Mouse (Mus musculus) adrenal gland, adult 18-20 months (tissue): ENCODE measurements around the gene Adgrl1. TPM values are rescaled to one million over a fixed set of nuclear protein-coding genes. Genes with fewer than 3 reads are reported as not detected.
"Not testable (repeated sequence)": the region's sequence is repeated elsewhere in the genome, so short reads cannot be mapped to it uniquely, and the experiment has no call there.

ENCODE experiments used
- DNase-seq, 2 experiments: peaks; one replicate each; pipeline ENCODE4 v3.0.0; 2021 to 2022; ENCODE audit warnings: low spot score in 2 of 2
- microRNA-seq, 2 experiments: library from miRNA; unstranded; fragments of <30 nt; microRNA quantifications; one replicate each; pipeline ENCODE4 v1.2.0; 2021; ENCODE audit warnings: borderline number of aligned reads in 2 of 2
- total RNA-seq, 2 experiments: library from RNA; stranded (reverse); gene quantifications; 1 replicate in 1 of 2; 2 replicates in 1 of 2; pipeline ENCODE4 v1.2.3; 2021

The Adgrl1 gene
- total RNA-seq, 2 experiments from 2014 or later, result 39.6 to 76.0 TPM

DNA sequence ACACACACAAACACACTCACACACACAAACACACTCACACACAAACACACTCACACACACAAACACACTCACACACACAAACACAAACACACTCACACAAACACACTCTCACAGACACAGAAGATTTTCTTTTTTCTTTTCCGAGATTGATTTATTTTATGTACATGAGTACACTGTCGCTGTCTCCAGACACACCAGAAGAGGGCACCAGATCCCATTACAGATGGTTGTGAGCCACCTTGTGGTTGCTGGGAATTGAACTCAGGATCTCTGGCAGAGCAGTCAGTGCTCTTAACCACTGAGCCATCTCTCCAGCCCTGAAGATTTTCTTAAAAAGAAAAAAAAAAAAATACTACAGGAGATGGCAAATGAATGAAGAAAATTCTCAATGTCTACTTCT is 83.3 kb downstream of the Adgrl1 start:
- not testable (repeated sequence) for DNase-seq

DNA sequence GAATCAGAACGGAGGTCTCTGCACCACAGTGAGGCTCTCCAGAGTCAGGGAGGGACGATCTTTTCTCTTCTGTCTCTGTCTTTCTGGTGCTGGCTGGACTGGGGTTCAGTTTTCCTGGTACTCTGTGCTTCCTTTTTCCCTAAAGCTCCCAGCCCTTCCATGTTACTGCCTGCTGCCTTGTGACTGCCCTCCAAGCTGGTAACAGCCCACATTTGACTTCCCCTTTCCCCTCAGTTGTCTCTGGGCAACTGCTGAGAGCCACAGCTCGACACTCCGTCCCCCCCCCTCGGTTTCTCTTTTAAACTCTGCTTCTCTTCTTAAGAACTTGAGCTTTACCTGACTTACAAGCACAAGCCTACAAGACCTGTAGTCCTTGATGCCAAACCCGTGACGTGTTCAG is 89.3 kb downstream of the Adgrl1 start:
- DNase-seq, result no peak

DNA sequence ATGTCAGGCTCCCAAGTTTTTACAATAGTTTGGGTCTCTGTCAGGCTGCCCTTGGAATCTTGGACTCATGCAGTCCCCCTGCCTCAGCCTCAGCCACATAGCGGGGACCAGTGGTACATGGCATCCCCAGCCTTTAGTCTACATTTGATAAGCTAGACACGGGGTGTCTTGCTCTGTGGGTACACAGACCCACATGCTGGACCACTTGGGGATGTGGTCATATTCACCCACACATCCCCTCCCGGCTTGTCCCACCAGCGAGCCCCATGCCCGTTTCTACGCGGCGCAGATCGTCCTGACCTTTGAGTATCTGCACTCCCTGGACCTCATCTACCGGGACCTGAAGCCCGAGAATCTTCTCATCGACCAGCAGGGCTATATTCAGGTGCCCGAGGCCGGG is 90.3 kb downstream of the Adgrl1 start:
- DNase-seq, result no peak

Small RNAs within 50 kb of the gene (microRNA-seq; reads per million reads assigned to microRNA genes)
- gene Gm44330 (0 reads per million in 2 experiments), gene Gm44450 (0 reads per million in 2 experiments)

Other genes with a start within 250 kb of the Adgrl1 start
- gene Gipc1, start 247.4 kb upstream of the Adgrl1 start, total RNA-seq, result 10 to 100 TPM; 26.2 to 29.8 TPM
- under 1 TPM; 0.45 to 0.99 TPM for gene Ptger1, start 233.4 kb upstream of the Adgrl1 start, total RNA-seq
- gene Pkn1, start 200.9 kb upstream of the Adgrl1 start, total RNA-seq, result 100 to 1,000 TPM; 124 to 126 TPM
- gene Ddx39, start 184.9 kb upstream of the Adgrl1 start, total RNA-seq, result 10 to 100 TPM; 17.5 to 20.5 TPM
- 10 to 100 TPM; 23.4 to 35.3 TPM for gene Adgre5, start 158.8 kb upstream of the Adgrl1 start, total RNA-seq
- gene Gm10644, start 55.1 kb downstream of the Adgrl1 start, total RNA-seq, result 1 to 10 TPM; 1.2 to 1.7 TPM
- 1 to 10 TPM; 1.7 to 2.8 TPM for gene Asf1b, start 55.4 kb downstream of the Adgrl1 start, total RNA-seq
- 100 to 1,000 TPM; 279 to 302 TPM for gene Prkaca, start 72.9 kb downstream of the Adgrl1 start, total RNA-seq
- gene Samd1, start 97.6 kb downstream of the Adgrl1 start, total RNA-seq, result 10 to 100 TPM; 28.2 to 30.3 TPM
- gene 1700067K01Rik, start 101.4 kb downstream of the Adgrl1 start, total RNA-seq, result under 1 TPM; 0.54 to 0.96 TPM
- gene 2210011C24Rik, start 112.1 kb downstream of the Adgrl1 start, total RNA-seq, result not detected
- gene Palm3, start 121.4 kb downstream of the Adgrl1 start, total RNA-seq, result under 1 TPM; 0.33 to 0.38 TPM
- gene Il27ra, start 142.5 kb downstream of the Adgrl1 start, total RNA-seq, result 1 to 10 TPM; 1.7 to 1.9 TPM
- gene Rln3, start 144.9 kb downstream of the Adgrl1 start, total RNA-seq, result not detected
- 1 to 10 TPM; 2.5 to 2.6 TPM for gene Gm10643, start 165.0 kb downstream of the Adgrl1 start, total RNA-seq
- 10 to 100 TPM; 17.1 to 20.3 TPM for gene Rfx1, start 166.7 kb downstream of the Adgrl1 start, total RNA-seq
- gene Dcaf15, start 204.7 kb downstream of the Adgrl1 start, total RNA-seq, result 10 to 100 TPM; 13.2 to 16.1 TPM
- under 1 TPM; 0.33 to 0.35 TPM for gene Podnl1, start 225.9 kb downstream of the Adgrl1 start, total RNA-seq
- 10 to 100 TPM; 26.5 to 30.5 TPM for gene Cc2d1a, start 247.8 kb downstream of the Adgrl1 start, total RNA-seq
- gene 4930432K21Rik, start 247.9 kb downstream of the Adgrl1 start, total RNA-seq, result under 1 TPM in 1 of 2 experiments, not detected in 1; 0.38 TPM